Mouse (Mus musculus): ENCODE measurements around the gene Cldn24. TPM values are rescaled to one million over a fixed set of nuclear protein-coding genes. Genes with fewer than 3 reads are reported as not detected.

The Cldn24 gene
- polyA plus RNA-seq, 1 experiment: 0.32 TPM

- Histone ChIP-seq H3K36me3 (ENCODE audit: control insufficient read depth, insufficient read depth, low read length) (peaks cover 1% of the 10 kb centered on the region; the same call in 1 of the 2 replicates), H3K4me1 (ENCODE audit: control insufficient read depth, insufficient read depth, insufficient read length, low read length) (peaks cover under 1% of the 10 kb centered on the region; the same call in 1 of the 2 replicates)
- WGBS: 92% methylated on average over 14 of the region's 14 CpGs
These were observed 25.2 kb downstream of the Cldn24 start for GRCm38 (mm10) chr8:47847161-47847560.

DNA sequence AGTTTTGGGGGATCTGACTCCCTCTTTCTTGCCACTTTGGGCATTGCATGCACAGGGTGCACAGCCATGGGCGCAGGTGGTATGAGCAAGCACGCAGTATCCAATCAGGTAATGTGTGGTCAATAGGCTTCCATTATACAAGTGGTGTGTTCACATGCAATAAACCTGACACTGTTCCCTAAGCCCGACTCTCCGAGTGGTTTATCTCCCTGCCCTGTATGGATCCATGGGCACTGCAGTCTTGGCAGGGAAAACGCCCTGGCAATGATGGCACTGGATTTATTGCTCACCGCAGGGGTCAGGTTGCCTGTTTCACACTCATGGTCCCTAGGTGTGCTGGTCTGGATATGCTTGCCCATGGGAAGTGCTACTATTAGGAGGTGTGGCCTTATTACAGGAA, 26.0 kb downstream of the Cldn24 start:
- Histone ChIP-seq H3K36me3 (ENCODE audit: control insufficient read depth, insufficient read depth, low read length) (0 out of 2 replicates have a peak, but pooled peaks cover 1% of the 10 kb centered on the region), H3K27ac (ENCODE audit: insufficient read depth, low read depth, low read length) (no peak overlapping the region), H3K4me3 (ENCODE audit: low read depth, low read length) (no peak overlapping the region), H3K4me1 (ENCODE audit: control insufficient read depth, insufficient read depth, insufficient read length, low read length) (peaks cover 2% of the 10 kb centered on the region; the same call in 1 of the 2 replicates), H3K27me3 (ENCODE audit: control insufficient read depth, insufficient read depth, low read length) (no peaks in the 10 kb centered on the region)
- 91% methylated on average over 6 of the region's 6 CpGs for WGBS
- TF ChIP-seq CTCF (IDR thresholded peaks at IDR 0.05; ENCODE audit: extremely low read depth, insufficient read length, insufficient replicate concordance, low read depth, low read length) (no peak), POLR2A (IDR thresholded peaks at IDR 0.05; ENCODE audit: low read depth, low read length) (no peak)

More at GRCm38 (mm10) chr8:47847161-47847560, 25.2 kb downstream of the Cldn24 start:
- Histone ChIP-seq H3K27me3 (ENCODE audit: control insufficient read depth, insufficient read depth, low read length) (no peaks in the 10 kb centered on the region), H3K27ac (ENCODE audit: insufficient read depth, low read depth, low read length) (no peak overlapping the region), H3K4me3 (ENCODE audit: low read depth, low read length) (no peak overlapping the region)
- TF ChIP-seq POLR2A (IDR thresholded peaks at IDR 0.05; ENCODE audit: low read depth, low read length): no peak
- no peak for TF ChIP-seq CTCF (IDR thresholded peaks at IDR 0.05; ENCODE audit: extremely low read depth, insufficient read length, insufficient replicate concordance, low read depth, low read length)

- Histone ChIP-seq H3K4me1 (ENCODE audit: control insufficient read depth, insufficient read depth, insufficient read length, low read length) (peaks cover 2% of the 10 kb centered on the region; the same call in 1 of the 2 replicates), H3K4me3 (ENCODE audit: low read depth, low read length) (no peak overlapping the region), H3K36me3 (ENCODE audit: control insufficient read depth, insufficient read depth, low read length) (0 out of 2 replicates have a peak, but pooled peaks cover 1% of the 10 kb centered on the region), H3K27me3 (ENCODE audit: control insufficient read depth, insufficient read depth, low read length) (no peaks in the 10 kb centered on the region), H3K27ac (ENCODE audit: insufficient read depth, low read depth, low read length) (no peak overlapping the region)
- TF ChIP-seq POLR2A (IDR thresholded peaks at IDR 0.05; ENCODE audit: low read depth, low read length) (no peak), CTCF (IDR thresholded peaks at IDR 0.05; ENCODE audit: extremely low read depth, insufficient read length, insufficient replicate concordance, low read depth, low read length) (peak; percentile 31; the same call in 1 of the 2 replicates)
- WGBS: 81% methylated on average over 8 of the region's 8 CpGs
These were observed 27.9 kb downstream of the Cldn24 start for GRCm38 (mm10) chr8:47849842-47850241.

- Histone ChIP-seq H3K4me1 (ENCODE audit: control insufficient read depth, insufficient read depth, insufficient read length, low read length) (peaks cover 2% of the 10 kb centered on the region; the same call in 1 of the 2 replicates), H3K27ac (ENCODE audit: insufficient read depth, low read depth, low read length) (peak overlapping the region; percentile 23; the same call in 1 of the 2 replicates), H3K27me3 (ENCODE audit: control insufficient read depth, insufficient read depth, low read length) (no peaks in the 10 kb centered on the region), H3K36me3 (ENCODE audit: control insufficient read depth, insufficient read depth, low read length) (0 out of 2 replicates have a peak, but pooled peaks cover 3% of the 10 kb centered on the region), H3K4me3 (ENCODE audit: low read depth, low read length) (peak overlapping the region; percentile 45)
- WGBS: 72% methylated on average over 12 of the region's 12 CpGs
- no peak for TF ChIP-seq CTCF (IDR thresholded peaks at IDR 0.05; ENCODE audit: extremely low read depth, insufficient read length, insufficient replicate concordance, low read depth, low read length)
These were observed 30.0 kb downstream of the Cldn24 start for GRCm38 (mm10) chr8:47851824-47852502.

- Histone ChIP-seq H3K27me3 (ENCODE audit: control insufficient read depth, insufficient read depth, low read length) (no peaks in the 10 kb centered on the region), H3K4me3 (ENCODE audit: low read depth, low read length) (no peak overlapping the region), H3K36me3 (ENCODE audit: control insufficient read depth, insufficient read depth, low read length) (0 out of 2 replicates have a peak, but pooled peaks cover 3% of the 10 kb centered on the region), H3K27ac (ENCODE audit: insufficient read depth, low read depth, low read length) (no peak overlapping the region), H3K4me1 (ENCODE audit: control insufficient read depth, insufficient read depth, insufficient read length, low read length) (peaks cover 2% of the 10 kb centered on the region; the same call in 1 of the 2 replicates)
- WGBS: 59% methylated on average over 5 of the region's 5 CpGs
- no peak for TF ChIP-seq POLR2A (IDR thresholded peaks at IDR 0.05; ENCODE audit: low read depth, low read length)
- no peak for TF ChIP-seq CTCF (IDR thresholded peaks at IDR 0.05; ENCODE audit: extremely low read depth, insufficient read length, insufficient replicate concordance, low read depth, low read length)
These were observed 30.8 kb downstream of the Cldn24 start for GRCm38 (mm10) chr8:47852737-47853136.

- no peak overlapping the region for H3K27ac ChIP-seq (ENCODE audit: insufficient read depth, low read depth, low read length)
- TF ChIP-seq POLR2A (IDR thresholded peaks at IDR 0.05; ENCODE audit: low read depth, low read length): no peak
- TF ChIP-seq CTCF (IDR thresholded peaks at IDR 0.05; ENCODE audit: extremely low read depth, insufficient read length, insufficient replicate concordance, low read depth, low read length): no peak
- 84% methylated on average over 5 of the region's 5 CpGs for whole genome bisulfite sequencing
- H3K4me3 ChIP-seq (ENCODE audit: low read depth, low read length): no peak overlapping the region
- peaks cover 2% of the 10 kb centered on the region; the same call in 1 of the 2 replicates for H3K4me1 ChIP-seq (ENCODE audit: control insufficient read depth, insufficient read depth, insufficient read length, low read length)
- H3K36me3 ChIP-seq (ENCODE audit: control insufficient read depth, insufficient read depth, low read length): 0 out of 2 replicates have a peak, but pooled peaks cover 3% of the 10 kb centered on the region
- H3K27me3 ChIP-seq (ENCODE audit: control insufficient read depth, insufficient read depth, low read length): no peaks in the 10 kb centered on the region
These were observed 31.4 kb downstream of the Cldn24 start for GRCm38 (mm10) chr8:47853356-47853755.

- H3K36me3 ChIP-seq (ENCODE audit: control insufficient read depth, insufficient read depth, low read length): 0 out of 2 replicates have a peak, but pooled peaks cover 1% of the 10 kb centered on the region
- TF ChIP-seq CTCF (IDR thresholded peaks at IDR 0.05; ENCODE audit: extremely low read depth, insufficient read length, insufficient replicate concordance, low read depth, low read length) (no peak), POLR2A (IDR thresholded peaks at IDR 0.05; ENCODE audit: low read depth, low read length) (no peak)
- 94% methylated on average over 12 of the region's 12 CpGs for WGBS
These were observed 37.3 kb downstream of the Cldn24 start for GRCm38 (mm10) chr8:47859259-47859658.

More at GRCm38 (mm10) chr8:47859259-47859658, 37.3 kb downstream of the Cldn24 start:
- Histone ChIP-seq H3K4me1 (ENCODE audit: control insufficient read depth, insufficient read depth, insufficient read length, low read length) (no peaks in the 10 kb centered on the region), H3K27me3 (ENCODE audit: control insufficient read depth, insufficient read depth, low read length) (no peaks in the 10 kb centered on the region), H3K27ac (ENCODE audit: insufficient read depth, low read depth, low read length) (no peak overlapping the region), H3K4me3 (ENCODE audit: low read depth, low read length) (no peak overlapping the region)

Measured in small intestine, adult 2 months (tissue).